Mouse (Mus musculus) neural tube, embryonic 13.5 days (tissue): ENCODE measurements around the gene Gm15217. TPM values are rescaled to one million over a fixed set of nuclear protein-coding genes. Genes with fewer than 3 reads are reported as not detected.

Experiments
- ATAC-seq: fragments of 200-750 bp; cut with Nextera tagmentation; 2 replicates; pipeline ENCODE4 v1.8.0; 2017; ENCODE audit warnings: low read depth, mild to moderate bottlenecking, moderate TSS enrichment, moderate library complexity
- H3K27ac ChIP-seq: fragments of 300-500 bp; sonication (generic); replicated peaks from 2 replicates; pipeline ENCODE4 v1.5.1; 2015; ENCODE audit warnings: moderate library complexity, mild to moderate bottlenecking, inconsistent platforms
- H3K27me3 ChIP-seq: fragments of 300-500 bp; sonication (generic); 2 replicates; pipeline ENCODE4 v1.6.1; 2015; ENCODE audit warnings: mild to moderate bottlenecking, inconsistent platforms
- H3K36me3 ChIP-seq: fragments of 300-500 bp; sonication (generic); 2 replicates; pipeline ENCODE4 v1.6.1; 2015; ENCODE audit warnings: mild to moderate bottlenecking, inconsistent platforms
- H3K4me1 ChIP-seq: fragments of 300-500 bp; sonication (generic); replicated peaks from 2 replicates; pipeline ENCODE4 v1.6.1; 2015; ENCODE audit warnings: inconsistent platforms
- H3K4me2 ChIP-seq: fragments of 300-500 bp; sonication (generic); 2 replicates; pipeline ENCODE4 v1.6.1; 2015; ENCODE audit warnings: inconsistent platforms, mild to moderate bottlenecking, moderate library complexity
- H3K4me3 ChIP-seq: fragments of 300-500 bp; sonication (generic); 2 replicates; pipeline ENCODE4 v1.5.1; 2015; ENCODE audit warnings: mild to moderate bottlenecking, inconsistent platforms
- H3K9ac ChIP-seq: fragments of 300-500 bp; sonication (generic); 2 replicates; pipeline ENCODE4 v1.6.1; 2015; ENCODE audit warnings: moderate library complexity, mild to moderate bottlenecking, inconsistent platforms
- H3K9me3 ChIP-seq: fragments of 300-500 bp; sonication (generic); 2 replicates; pipeline ENCODE4 v1.6.1; 2016; ENCODE audit warnings: inconsistent platforms
- WGBS: fragments of 180-500 bp; shearing (Covaris S2); methylation state at CpG from one replicate; pipeline ENCODE4 v1.1.7; 2015; 5-methylcytosine and 5-hydroxymethylcytosine counted together
- polyA plus RNA-seq: library from polyadenylated mRNA; unstranded; fragments of >200 nt; fragmentation: Nextera tagmentation; extraction: Ambion mirVana; gene quantifications from 2 replicates; pipeline ENCODE4 v1.2.1, GENCODE M21; 2015

The Gm15217 gene
- polyA plus RNA-seq, 1 experiment from 2014 or later, result not detected

- Histone ChIP-seq H3K4me1 (no peaks in the 10 kb centered on the region), H3K36me3 (no peaks in the 10 kb centered on the region), H3K27me3 (no peaks in the 10 kb centered on the region), H3K27ac (no peak overlapping the region), H3K9ac (no peak overlapping the region), H3K4me2 (no peak overlapping the region), H3K4me3 (no peak overlapping the region), H3K9me3 (no peaks in the 10 kb centered on the region)
- WGBS, result 90% methylated on average over 3 of the region's 3 CpGs
- ATAC-seq, result no peak
Measured at GRCm38 (mm10) chr14:46408319-46408718, 29.1 kb downstream of the Gm15217 start.

GRCm38 (mm10) chr14:46409016-46409415 lies 29.8 kb downstream of the Gm15217 start:
- Histone ChIP-seq H3K4me2 (no peak overlapping the region), H3K4me1 (no peaks in the 10 kb centered on the region), H3K27me3 (no peaks in the 10 kb centered on the region), H3K9me3 (no peaks in the 10 kb centered on the region), H3K27ac (no peak overlapping the region), H3K9ac (no peak overlapping the region), H3K4me3 (no peak overlapping the region), H3K36me3 (no peaks in the 10 kb centered on the region)
- no peak for ATAC-seq
- WGBS, result 75% methylated on average over 10 of the region's 10 CpGs

GRCm38 (mm10) chr14:46410557-46411120 lies 31.4 kb downstream of the Gm15217 start:
- Histone ChIP-seq H3K9me3 (0 out of 2 replicates have a peak, but pooled peaks cover 3% of the 10 kb centered on the region), H3K4me3 (no peak overlapping the region), H3K9ac (no peak overlapping the region), H3K27ac (no peak overlapping the region), H3K27me3 (no peaks in the 10 kb centered on the region), H3K4me2 (no peak overlapping the region), H3K4me1 (no peaks in the 10 kb centered on the region), H3K36me3 (no peaks in the 10 kb centered on the region)
- no peak for ATAC-seq
- 65% methylated on average over 4 of the region's 4 CpGs for WGBS

GRCm38 (mm10) chr14:46412497-46413000 lies 33.3 kb downstream of the Gm15217 start:
- Histone ChIP-seq H3K9me3 (0 out of 2 replicates have a peak, but pooled peaks cover 3% of the 10 kb centered on the region), H3K27ac (no peak overlapping the region), H3K27me3 (no peaks in the 10 kb centered on the region), H3K36me3 (no peaks in the 10 kb centered on the region), H3K9ac (no peak overlapping the region), H3K4me2 (no peak overlapping the region), H3K4me3 (no peak overlapping the region), H3K4me1 (no peaks in the 10 kb centered on the region)
- WGBS, result 73% methylated on average over 7 of the region's 7 CpGs
- ATAC-seq, result no peak

- H3K4me2 ChIP-seq, result no peak overlapping the region
- no peak overlapping the region for H3K9ac ChIP-seq
- no peak for ATAC-seq
- no peak overlapping the region for H3K4me3 ChIP-seq
- no peak overlapping the region for H3K27ac ChIP-seq
- no peaks in the 10 kb centered on the region for H3K27me3 ChIP-seq
- H3K9me3 ChIP-seq, result 0 out of 2 replicates have a peak, but pooled peaks cover 3% of the 10 kb centered on the region
- no peaks in the 10 kb centered on the region for H3K36me3 ChIP-seq
- no peaks in the 10 kb centered on the region for H3K4me1 ChIP-seq
- 73% methylated on average over 15 of the region's 15 CpGs for WGBS
Measured at GRCm38 (mm10) chr14:46418371-46419097, 39.3 kb downstream of the Gm15217 start.

GRCm38 (mm10) chr14:46419269-46419668 lies 40.1 kb downstream of the Gm15217 start:
- WGBS, result 50% methylated on average over 11 of the region's 11 CpGs
- no peak overlapping the region for H3K27ac ChIP-seq
- H3K4me1 ChIP-seq, result no peaks in the 10 kb centered on the region
- H3K9ac ChIP-seq, result no peak overlapping the region
- no peak overlapping the region for H3K4me3 ChIP-seq
- no peak for ATAC-seq
- 0 out of 2 replicates have a peak, but pooled peaks cover 3% of the 10 kb centered on the region for H3K9me3 ChIP-seq
- H3K27me3 ChIP-seq, result no peaks in the 10 kb centered on the region
- H3K36me3 ChIP-seq, result no peaks in the 10 kb centered on the region
- no peak overlapping the region for H3K4me2 ChIP-seq

GRCm38 (mm10) chr14:46421823-46422222 lies 42.6 kb downstream of the Gm15217 start:
- Histone ChIP-seq H3K4me3 (no peak overlapping the region), H3K27ac (no peak overlapping the region), H3K9ac (no peak overlapping the region), H3K9me3 (no peaks in the 10 kb centered on the region; the same call in 1 of the 2 replicates), H3K36me3 (no peaks in the 10 kb centered on the region), H3K4me1 (no peaks in the 10 kb centered on the region), H3K27me3 (no peaks in the 10 kb centered on the region), H3K4me2 (no peak overlapping the region)
- WGBS, result 92% methylated on average over 3 of the region's 3 CpGs
- ATAC-seq, result no peak

- no peaks in the 10 kb centered on the region for H3K36me3 ChIP-seq
- H3K4me3 ChIP-seq, result no peak overlapping the region
- no peak for ATAC-seq
- no peaks in the 10 kb centered on the region; the same call in 1 of the 2 replicates for H3K9me3 ChIP-seq
- no peak overlapping the region for H3K9ac ChIP-seq
- no peaks in the 10 kb centered on the region for H3K4me1 ChIP-seq
- H3K4me2 ChIP-seq, result no peak overlapping the region
- 95% methylated on average over 13 of the region's 13 CpGs for WGBS
- H3K27ac ChIP-seq, result no peak overlapping the region
- H3K27me3 ChIP-seq, result no peaks in the 10 kb centered on the region
Measured at GRCm38 (mm10) chr14:46427251-46427650, 48.0 kb downstream of the Gm15217 start.

- no peaks in the 10 kb centered on the region; the same call in 1 of the 2 replicates for H3K9me3 ChIP-seq
- H3K4me3 ChIP-seq, result no peak overlapping the region
- no peaks in the 10 kb centered on the region for H3K4me1 ChIP-seq
- H3K9ac ChIP-seq, result no peak overlapping the region
- no peaks in the 10 kb centered on the region for H3K27me3 ChIP-seq
- no peak overlapping the region for H3K4me2 ChIP-seq
- H3K36me3 ChIP-seq, result no peaks in the 10 kb centered on the region
- H3K27ac ChIP-seq, result no peak overlapping the region
- 93% methylated on average over 5 of the region's 5 CpGs for WGBS
- no peak for ATAC-seq
Measured at GRCm38 (mm10) chr14:46430231-46430630, 51.0 kb downstream of the Gm15217 start.

Other genes starting within 250 kb of the Gm15217 start
- gene Bmp4, start 11.3 kb downstream of the Gm15217 start, polyA plus RNA-seq, result 7.3 and 8.4 TPM in 2 replicates